Mouse (Mus musculus) liver, embryonic 14.5 days (tissue): ENCODE data around the gene Tmbim4. TPM values are rescaled to one million over a fixed set of nuclear protein-coding genes. Genes with fewer than 3 reads are reported as not detected.

Source experiments
- ATAC-seq: fragments of 200-750 bp; cut with Nextera tagmentation; 2 replicates; pipeline ENCODE4 v1.8.0; 2017; ENCODE audit warnings: moderate number of reproducible peaks, mild to moderate bottlenecking, moderate library complexity; ENCODE audit not compliant: insufficient read depth
- DNase-seq, 3 experiments: peaks; one replicate each; pipeline ENCODE4 v3.0.0-alpha.2; 2012 to 2013; ENCODE audit warnings: low read depth in 3 of 3, low spot score in 3 of 3
- H3K27ac ChIP-seq: fragments of 300-500 bp; sonication (generic); 2 replicates; pipeline ENCODE4 v1.5.1; 2014; ENCODE audit warnings: moderate library complexity, mild to moderate bottlenecking, control low read depth, inconsistent platforms
- H3K27me3 ChIP-seq: fragments of 300-500 bp; sonication (generic); 2 replicates; pipeline ENCODE4 v1.6.1; 2014; ENCODE audit warnings: mild to moderate bottlenecking, low read length, moderate library complexity; ENCODE audit not compliant: control insufficient read depth, insufficient read depth
- H3K36me3 ChIP-seq: fragments of 300-500 bp; sonication (generic); replicated peaks from 2 replicates; pipeline ENCODE4 v1.6.1; 2014; ENCODE audit warnings: low read depth; ENCODE audit not compliant: control insufficient read depth, insufficient read depth
- H3K4me1 ChIP-seq, 2 experiments: fragments of 200-500 bp in 1 of 2; fragments of 300-500 bp in 1 of 2; sonication (generic) in 1 of 2; replicated peaks; 2 replicates each; pipeline ENCODE4 v1.6.1; 2012 to 2014; ENCODE audit warnings: antibody characterized with exemption in 1 of 2, inconsistent platforms in 1 of 2, low read length in 1 of 2; ENCODE audit not compliant: control insufficient read depth in 2 of 2, insufficient read depth in 2 of 2
- H3K4me2 ChIP-seq: fragments of 300-500 bp; sonication (generic); 2 replicates; pipeline ENCODE4 v1.6.1; 2014; ENCODE audit warnings: low read depth, mild to moderate bottlenecking, control low read depth, moderate library complexity
- H3K4me3 ChIP-seq, 2 experiments: fragments of 200-500 bp in 1 of 2; fragments of 300-500 bp in 1 of 2; sonication (generic) in 1 of 2; 2 replicates each; pipeline ENCODE4 v1.5.1; 2012 to 2014; ENCODE audit warnings: low read depth in 2 of 2, low read length in 2 of 2, mild to moderate bottlenecking in 2 of 2, control low read depth in 1 of 2, inconsistent platforms in 1 of 2, moderate library complexity in 1 of 2; ENCODE audit not compliant: insufficient read depth in 1 of 2
- H3K9ac ChIP-seq: fragments of 300-500 bp; sonication (generic); replicated peaks from 2 replicates; pipeline ENCODE4 v1.6.1; 2014; ENCODE audit warnings: mild to moderate bottlenecking, control low read depth, moderate library complexity
- H3K9me3 ChIP-seq: fragments of 300-500 bp; sonication (generic); 2 replicates; pipeline ENCODE4 v1.6.1; 2016; ENCODE audit warnings: low read length, mixed read lengths; ENCODE audit not compliant: control insufficient read depth
- CTCF ChIP-seq: IDR thresholded peaks from 2 replicates; pipeline ENCODE4 v1.5.1; 2016; ENCODE audit warnings: antibody characterized with exemption, low read depth, control low read depth
- EP300 ChIP-seq: IDR thresholded peaks from 2 replicates; pipeline ENCODE4 v1.6.1; 2016; ENCODE audit warnings: antibody characterized with exemption, low read depth
- WGBS: fragments of 180-500 bp; shearing (Covaris S2); extraction: QIAGEN DNeasy Blood & Tissue Kit; methylation state at CpG from one replicate; pipeline ENCODE4 v1.1.7; 2014; ENCODE audit not compliant: insufficient replicate concordance; 5-methylcytosine and 5-hydroxymethylcytosine counted together
- polyA plus RNA-seq, 2 experiments: library from polyadenylated mRNA; depleted of rRNA in 1 of 2; stranded (reverse) in 1 of 2; unstranded in 1 of 2; fragments of >200 nt; fragmentation: Nextera tagmentation in 1 of 2; extraction: Ambion mirVana in 1 of 2; gene quantifications; 2 replicates each; pipeline versions ENCODE4 v1.2.1 to v1.2.3; 2012 to 2014

The Tmbim4 gene
- polyA plus RNA-seq, 2 experiments, result 40.1 to 82.2 TPM

- Histone ChIP-seq H3K36me3 (no peaks in the 10 kb centered on the region), H3K9ac (no peak overlapping the region), H3K4me3 (no peak overlapping the region), H3K4me1 (no peaks in the 10 kb centered on the region), H3K9me3 (no peaks in the 10 kb centered on the region), H3K4me2 (no peak overlapping the region), H3K27me3 (no peaks in the 10 kb centered on the region), H3K27ac (no peak overlapping the region)
- ATAC-seq, result no peak
- WGBS, result 15% methylated on average over 11 of the region's 11 CpGs
- DNase-seq, result peak in 1 of 3 experiments; percentile 13
- no peak for TF ChIP-seq EP300
- TF ChIP-seq CTCF, result peak; percentile 53
Measured at GRCm38 (mm10) chr10:120257231-120257630, 55.8 kb downstream of the Tmbim4 start.

GRCm38 (mm10) chr10:120267790-120268189, 66.4 kb downstream of the Tmbim4 start:
- ATAC-seq (no peak), DNase-seq (no peak)
- Histone ChIP-seq H3K36me3 (no peaks in the 10 kb centered on the region), H3K9ac (no peak overlapping the region), H3K4me3 (no peak overlapping the region), H3K4me1 (peaks cover 0 to 7% of the 10 kb centered on the region in 2 experiments; a peak in 2 of 4 replicates), H3K27ac (no peak overlapping the region), H3K4me2 (no peak overlapping the region), H3K9me3 (no peaks in the 10 kb centered on the region), H3K27me3 (no peaks in the 10 kb centered on the region)
- 68% methylated on average over 12 of the region's 12 CpGs for WGBS
- TF ChIP-seq EP300 (no peak), CTCF (no peak)

GRCm38 (mm10) chr10:120269946-120270345, 68.6 kb downstream of the Tmbim4 start:
- Histone ChIP-seq H3K27me3 (no peaks in the 10 kb centered on the region), H3K4me2 (no peak overlapping the region), H3K9ac (no peak overlapping the region), H3K36me3 (no peaks in the 10 kb centered on the region), H3K27ac (no peak overlapping the region), H3K4me1 (peaks cover 0 to 7% of the 10 kb centered on the region in 2 experiments; a peak in 2 of 4 replicates), H3K4me3 (no peak overlapping the region), H3K9me3 (no peaks in the 10 kb centered on the region)
- TF ChIP-seq CTCF (no peak), EP300 (no peak)
- ATAC-seq (no peak), DNase-seq (no peak)
- 84% methylated on average over 13 of the region's 13 CpGs for WGBS

- no peaks in the 10 kb centered on the region for H3K9me3 ChIP-seq
- no peak overlapping the region for H3K27ac ChIP-seq
- H3K4me1 ChIP-seq, result peaks cover 0 to 7% of the 10 kb centered on the region in 2 experiments; a peak in 2 of 4 replicates
- 50% methylated on average over 4 of the region's 4 CpGs for WGBS
- TF ChIP-seq CTCF (peak; percentile 78), EP300 (no peak)
- DNase-seq, result peak; percentile 34 to 37 (median 35)
- H3K36me3 ChIP-seq, result no peaks in the 10 kb centered on the region
- no peak overlapping the region for H3K4me3 ChIP-seq
- no peak overlapping the region for H3K9ac ChIP-seq
- no peak for ATAC-seq
- no peaks in the 10 kb centered on the region for H3K27me3 ChIP-seq
- H3K4me2 ChIP-seq, result no peak overlapping the region
Measured at GRCm38 (mm10) chr10:120270777-120271176, 69.4 kb downstream of the Tmbim4 start.

GRCm38 (mm10) chr10:120271318-120271717, 69.9 kb downstream of the Tmbim4 start:
- no peak for ATAC-seq
- no peak for DNase-seq
- no peak overlapping the region for H3K4me3 ChIP-seq
- H3K4me1 ChIP-seq, result peaks cover 0 to 7% of the 10 kb centered on the region in 2 experiments; a peak in 2 of 4 replicates
- TF ChIP-seq EP300 (no peak), CTCF (no peak)
- no peak overlapping the region for H3K27ac ChIP-seq
- no peaks in the 10 kb centered on the region for H3K27me3 ChIP-seq
- WGBS, result 29% methylated on average over 6 of the region's 6 CpGs
- H3K9ac ChIP-seq, result no peak overlapping the region
- H3K36me3 ChIP-seq, result no peaks in the 10 kb centered on the region
- H3K4me2 ChIP-seq, result peak overlapping the region; percentile 54; the same call in 1 of the 2 replicates
- H3K9me3 ChIP-seq, result no peaks in the 10 kb centered on the region
